Mouse (Mus musculus) A20 (cell line): ENCODE data around the gene Klhdc8b.
A peak's percentile ranks its signal among the peaks of the same experiment; 100 is the strongest.

ENCODE experiments used
- DNase-seq: peaks from one replicate; pipeline ENCODE4 v3.0.0-alpha.2; 2011; ENCODE audit warnings: low read depth, low spot score

Gene Klhdc8b

GRCm38 (mm10) chr9:108481520-108482210, 20.3 kb upstream of the Klhdc8b start:
- no peak for DNase-seq

- no peak for DNase-seq
Measured at GRCm38 (mm10) chr9:108480813-108481519, 19.6 kb upstream of the Klhdc8b start.

- DNase-seq, result no peak
Measured at GRCm38 (mm10) chr9:108479721-108480351, 18.5 kb upstream of the Klhdc8b start, which contains the start of gene Lamb2. Lamb2 (plus strand) TSS chr9:108479736.

GRCm38 (mm10) chr9:108479241-108479640, 17.9 kb upstream of the Klhdc8b start:
- DNase-seq, result no peak

GRCm38 (mm10) chr9:108478638-108479156, 17.3 kb upstream of the Klhdc8b start:
- DNase-seq, result no peak

GRCm38 (mm10) chr9:108474528-108474927, 13.1 kb upstream of the Klhdc8b start:
- no peak for DNase-seq

GRCm38 (mm10) chr9:108469845-108470244, 8.5 kb upstream of the Klhdc8b start:
- no peak for DNase-seq

- DNase-seq, result no peak
Measured at GRCm38 (mm10) chr9:108469430-108469829, 8.0 kb upstream of the Klhdc8b start.

GRCm38 (mm10) chr9:108466219-108466618, 4.8 kb upstream of the Klhdc8b start:
- no peak for DNase-seq

- no peak for DNase-seq
Measured at GRCm38 (mm10) chr9:108463713-108464112, 2.3 kb upstream of the Klhdc8b start.

- no peak for DNase-seq
Measured at GRCm38 (mm10) chr9:108462192-108462591, 811 bp upstream of the Klhdc8b start.

GRCm38 (mm10) chr9:108461675-108462074, 294 bp upstream of the Klhdc8b start:
- DNase-seq, result no peak

GRCm38 (mm10) chr9:108460319-108461178, 832 bp downstream of the Klhdc8b start, which contains the start of gene Ccdc71:
Ccdc71 (plus strand) TSS chr9:108460527.
- peak; percentile 92 for DNase-seq

GRCm38 (mm10) chr9:108459939-108460318, 1.5 kb downstream of the Klhdc8b start:
- DNase-seq, result no peak

GRCm38 (mm10) chr9:108456953-108457352, 4.4 kb downstream of the Klhdc8b start:
- no peak for DNase-seq

- DNase-seq, result no peak
Measured at GRCm38 (mm10) chr9:108455747-108456571, 5.4 kb downstream of the Klhdc8b start.

GRCm38 (mm10) chr9:108454429-108454828, 7.0 kb downstream of the Klhdc8b start:
- DNase-seq, result no peak

- no peak for DNase-seq
Measured at GRCm38 (mm10) chr9:108453458-108453857, 7.9 kb downstream of the Klhdc8b start.

GRCm38 (mm10) chr9:108452911-108453310, 8.5 kb downstream of the Klhdc8b start:
- no peak for DNase-seq

- DNase-seq, result peak; percentile 77
Measured at GRCm38 (mm10) chr9:108452291-108452906, 9.0 kb downstream of the Klhdc8b start.
